Mouse (Mus musculus) cerebellum, adult 18-20 months (tissue): ENCODE measurements around the gene Rhag.

Source experiments
- DNase-seq, 2 experiments: peaks; one replicate each; pipeline ENCODE4 v3.0.0; 2021

The Rhag gene

GRCm38 (mm10) chr17:40810934-40811333, at the start of gene Rhag:
Gene Rhag, plus strand, starts transcription at chr17:40811126.
- no peak for DNase-seq

GRCm38 (mm10) chr17:40763662-40764061, 47.3 kb upstream of the Rhag start:
- no peak for DNase-seq

GRCm38 (mm10) chr17:40767120-40767519, 43.8 kb upstream of the Rhag start:
- DNase-seq = no peak

- no peak for DNase-seq
These were observed 21.0 kb upstream of the Rhag start for GRCm38 (mm10) chr17:40789877-40790276.

GRCm38 (mm10) chr17:40793921-40794854, 16.7 kb upstream of the Rhag start:
- DNase-seq = peak in 1 of 2 experiments; percentile 1

GRCm38 (mm10) chr17:40802707-40803340, 8.1 kb upstream of the Rhag start:
- DNase-seq = no peak

- DNase-seq = no peak
These were observed 4.4 kb upstream of the Rhag start for GRCm38 (mm10) chr17:40806550-40806949.

- no peak for DNase-seq
These were observed 3.9 kb upstream of the Rhag start, which contains the start of gene Crisp2 for GRCm38 (mm10) chr17:40806953-40807572. Gene Crisp2, minus strand, starts transcription at chr17:40807003.

- DNase-seq = no peak
These were observed 2.9 kb upstream of the Rhag start for GRCm38 (mm10) chr17:40808071-40808470.

- no peak for DNase-seq
These were observed 634 bp downstream of the Rhag start for GRCm38 (mm10) chr17:40811560-40811959.

GRCm38 (mm10) chr17:40812259-40812658, 1.3 kb downstream of the Rhag start:
- no peak for DNase-seq

- no peak for DNase-seq
These were observed 6.5 kb downstream of the Rhag start for GRCm38 (mm10) chr17:40817340-40817943.

GRCm38 (mm10) chr17:40821477-40821876, 10.6 kb downstream of the Rhag start:
- DNase-seq = no peak

- no peak for DNase-seq
These were observed 12.9 kb downstream of the Rhag start for GRCm38 (mm10) chr17:40823817-40824216.

GRCm38 (mm10) chr17:40824549-40824948, 13.6 kb downstream of the Rhag start:
- DNase-seq = no peak

GRCm38 (mm10) chr17:40831870-40832269, 20.9 kb downstream of the Rhag start:
- no peak for DNase-seq

GRCm38 (mm10) chr17:40837308-40837707, 26.4 kb downstream of the Rhag start:
- DNase-seq = no peak

- no peak for DNase-seq
These were observed 44.1 kb downstream of the Rhag start for GRCm38 (mm10) chr17:40855065-40855464.

- no peak for DNase-seq
These were observed 58.2 kb downstream of the Rhag start for GRCm38 (mm10) chr17:40868952-40869747.

GRCm38 (mm10) chr17:40872626-40873025, 61.7 kb downstream of the Rhag start:
- no peak for DNase-seq

- DNase-seq = no peak
These were observed 62.7 kb downstream of the Rhag start for GRCm38 (mm10) chr17:40873582-40874011.

- DNase-seq = no peak
These were observed 63.8 kb downstream of the Rhag start for GRCm38 (mm10) chr17:40874701-40875100.
